Mouse (Mus musculus): Measurements from ENCODE around the gene Ccdc157.

GRCm38 (mm10) chr11:4160758-4161480 lies 826 bp upstream of the Ccdc157 start:
- no peak for TF ChIP-seq CTCF (IDR thresholded peaks at IDR 0.05; ENCODE audit: low read depth)
- no peak for TF ChIP-seq EP300 (IDR thresholded peaks at IDR 0.05; ENCODE audit: low read depth)
